Mouse (Mus musculus) adrenal gland, adult 18-20 months (tissue): ENCODE data around the gene Cul9. TPM values are rescaled to one million over a fixed set of nuclear protein-coding genes. Genes with fewer than 3 reads are reported as not detected.

Source experiments
- DNase-seq, 2 experiments: peaks; one replicate each; pipeline ENCODE4 v3.0.0; 2021 to 2022; ENCODE audit warnings: low spot score in 2 of 2
- total RNA-seq, 2 experiments: library from RNA; stranded (reverse); gene quantifications; 1 replicate in 1 of 2; 2 replicates in 1 of 2; pipeline ENCODE4 v1.2.3; 2021

Gene Cul9
- total RNA-seq, 2 experiments from 2014 or later = 24.8 to 30.1 TPM

DNA sequence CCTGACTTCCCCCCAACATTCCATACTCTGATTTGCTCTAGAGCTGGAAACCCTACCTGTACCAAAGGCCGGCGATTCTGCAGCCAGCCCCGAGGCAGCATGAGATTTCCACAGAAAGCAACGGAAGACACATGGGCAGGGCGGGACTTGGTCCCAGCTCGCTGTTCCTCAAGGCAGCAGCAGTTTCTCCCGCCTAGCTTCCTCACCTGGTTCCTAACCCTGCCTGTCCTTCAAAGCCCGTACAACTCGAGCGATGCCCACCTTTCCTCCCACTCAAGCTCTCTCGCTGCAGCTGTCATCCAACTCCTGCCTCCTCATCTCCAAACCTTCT lies 8.4 kb upstream of the Cul9 start:
- no peak for DNase-seq

- DNase-seq = no peak
These were observed 7.7 kb upstream of the Cul9 start for GRCm38 (mm10) chr17:46553926-46554325.

GRCm38 (mm10) chr17:46553469-46553868 lies 7.3 kb upstream of the Cul9 start:
- DNase-seq = no peak

GRCm38 (mm10) chr17:46552841-46553423 lies 6.7 kb upstream of the Cul9 start:
- peak; percentile 81 for DNase-seq

- no peak for DNase-seq
These were observed 6.0 kb upstream of the Cul9 start for GRCm38 (mm10) chr17:46552151-46552550.

GRCm38 (mm10) chr17:46551369-46551768 lies 5.2 kb upstream of the Cul9 start:
- DNase-seq = no peak

DNA sequence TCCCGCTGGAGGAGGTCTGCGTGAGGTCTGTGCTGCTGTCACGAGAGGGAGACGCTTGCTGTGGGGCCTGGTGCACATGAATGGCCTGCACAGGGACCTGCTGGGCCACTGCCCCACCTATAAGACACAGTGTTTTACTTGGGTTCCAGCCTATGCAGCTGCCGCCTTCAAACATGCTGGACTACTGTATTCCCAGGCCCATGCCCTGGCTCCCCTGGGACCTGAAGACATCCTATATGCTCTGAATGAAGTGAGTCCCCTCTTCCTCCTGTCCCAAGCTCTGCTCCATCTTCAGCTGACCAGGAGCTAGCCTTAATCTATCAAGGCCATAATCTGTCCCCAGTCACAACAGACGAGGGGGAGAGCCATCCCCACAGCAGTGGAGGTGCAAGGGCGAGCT lies 4.7 kb upstream of the Cul9 start:
- DNase-seq = no peak

- DNase-seq = no peak
These were observed 3.5 kb upstream of the Cul9 start for GRCm38 (mm10) chr17:46549642-46550041.

DNA sequence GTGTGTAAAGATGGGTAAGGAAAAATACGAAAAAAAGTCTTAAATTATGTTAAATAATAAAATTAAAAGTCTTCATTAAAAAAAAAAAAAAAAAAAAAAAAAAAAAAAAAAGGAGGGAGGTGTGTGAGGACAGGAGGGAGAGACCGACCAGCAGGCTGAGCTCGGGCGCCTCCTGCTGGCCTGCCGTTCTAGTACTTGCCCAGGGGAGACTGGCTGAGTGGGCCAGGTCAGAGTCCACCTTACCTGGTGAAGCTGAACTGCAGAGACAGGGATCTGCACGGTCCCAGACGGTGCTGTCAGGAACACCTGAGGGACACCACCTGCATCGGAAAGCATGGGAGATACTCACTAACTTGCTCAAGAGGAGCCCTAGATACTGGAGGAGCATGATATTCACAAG lies 3.0 kb upstream of the Cul9 start:
- no peak for DNase-seq

DNA sequence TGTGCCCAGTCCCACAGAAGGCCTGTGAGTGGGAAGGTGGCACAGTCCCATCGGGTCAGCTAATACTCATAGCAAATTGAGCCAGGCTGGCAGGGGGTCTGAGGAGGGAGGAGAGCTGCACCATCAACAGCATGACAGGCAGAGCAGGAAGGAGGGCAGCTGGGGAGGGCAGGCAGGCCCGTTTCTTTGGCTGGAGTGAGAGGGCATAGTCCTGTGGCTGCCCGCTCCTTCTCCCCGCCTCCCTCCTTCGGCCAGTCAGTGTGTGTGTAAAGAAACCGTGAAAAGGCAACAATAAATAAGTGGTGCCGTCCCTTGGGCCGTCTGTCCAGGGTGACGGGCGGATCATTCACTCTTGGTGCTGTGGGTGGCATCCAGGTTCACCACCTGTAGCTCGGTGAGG lies 2.6 kb upstream of the Cul9 start:
- DNase-seq = no peak

GRCm38 (mm10) chr17:46547923-46548322 lies 1.7 kb upstream of the Cul9 start:
- no peak for DNase-seq

GRCm38 (mm10) chr17:46546995-46547394 lies 807 bp upstream of the Cul9 start:
- no peak for DNase-seq

DNA sequence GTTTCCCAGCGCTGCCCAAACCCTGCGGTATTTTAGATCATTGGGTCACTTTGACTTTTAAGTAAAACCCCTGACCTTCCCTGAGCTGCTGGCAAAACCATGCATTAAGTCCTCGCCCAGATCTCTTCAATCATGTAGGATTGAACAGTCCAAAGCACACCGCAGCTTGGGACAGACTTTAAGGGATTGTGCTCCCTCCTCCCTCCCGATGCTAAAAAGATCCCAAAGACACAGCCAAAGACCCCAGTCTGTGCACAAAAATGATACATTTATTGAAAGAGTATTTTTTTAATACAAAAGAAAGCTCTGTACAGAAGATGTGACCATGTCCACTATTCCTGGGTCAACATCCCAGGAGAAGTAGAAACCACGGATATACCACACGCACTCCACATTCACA lies 403 bp upstream of the Cul9 start:
- DNase-seq = no peak

- no peak for DNase-seq
These were observed 2.5 kb downstream of the Cul9 start for GRCm38 (mm10) chr17:46543661-46544060.

GRCm38 (mm10) chr17:46525579-46526307 lies 20.4 kb downstream of the Cul9 start:
- peak; percentile 74 to 77 for DNase-seq

GRCm38 (mm10) chr17:46525065-46525464 lies 21.1 kb downstream of the Cul9 start:
- DNase-seq = no peak

GRCm38 (mm10) chr17:46521963-46522668 lies 24.1 kb downstream of the Cul9 start:
- no peak for DNase-seq

- no peak for DNase-seq
These were observed 25.0 kb downstream of the Cul9 start for GRCm38 (mm10) chr17:46521174-46521573.

DNA sequence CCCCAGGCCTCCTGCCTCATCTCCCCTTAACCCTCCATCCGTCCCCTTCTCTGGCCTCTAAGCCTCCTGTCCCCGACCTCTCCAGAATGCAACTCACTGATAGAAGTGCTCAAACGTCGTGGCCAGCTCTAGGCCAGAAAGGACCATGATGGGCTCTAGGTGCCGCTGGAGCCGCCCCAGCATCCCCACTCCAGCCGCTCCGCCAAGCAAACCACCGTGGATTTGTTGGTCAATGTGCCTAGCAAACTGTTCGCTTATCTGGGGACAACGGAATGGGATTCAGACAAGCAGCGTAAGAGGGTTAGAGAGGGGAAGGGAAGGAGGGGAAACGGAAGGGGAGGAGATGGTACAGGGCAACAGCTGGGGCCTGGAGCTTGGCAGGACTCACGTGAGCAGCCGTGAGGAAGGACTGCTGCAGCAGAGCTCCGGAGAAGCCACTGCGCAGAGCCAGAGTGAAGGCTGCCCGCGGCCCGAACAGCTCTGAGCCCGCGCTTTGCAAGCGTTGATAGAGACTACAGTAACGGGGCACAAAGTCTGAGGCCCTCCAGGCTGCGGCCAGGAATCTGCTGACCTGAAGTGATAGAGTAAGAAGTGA lies 25.7 kb downstream of the Cul9 start:
- DNase-seq = no peak

DNA sequence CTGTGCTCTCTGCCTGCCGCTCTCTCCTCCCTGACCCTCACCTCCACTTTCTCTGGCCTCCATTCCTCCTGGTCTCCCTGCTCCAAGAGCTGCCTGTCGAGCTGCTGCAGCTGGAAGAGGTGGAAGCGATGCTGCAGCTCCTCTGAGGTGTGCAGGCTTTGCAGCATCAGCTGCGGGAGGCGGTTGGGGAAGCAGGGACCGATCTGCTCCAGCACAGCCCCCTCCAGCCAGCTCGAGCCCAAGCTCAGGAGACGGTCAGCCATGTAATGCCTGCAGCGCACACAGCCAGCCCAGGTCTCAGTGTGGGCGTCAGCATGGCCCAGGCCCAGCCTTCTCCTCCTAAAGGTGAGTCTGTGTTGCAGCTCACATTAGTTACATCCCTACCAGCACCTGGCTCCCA lies 26.2 kb downstream of the Cul9 start:
- DNase-seq = no peak

- DNase-seq = no peak
These were observed 32.9 kb downstream of the Cul9 start for GRCm38 (mm10) chr17:46513329-46513728.

GRCm38 (mm10) chr17:46511059-46511710 lies 35.0 kb downstream of the Cul9 start:
- DNase-seq = no peak
